Mouse (Mus musculus): ENCODE results near the gene Sbpl. TPM values are rescaled to one million over a fixed set of nuclear protein-coding genes. Genes with fewer than 3 reads are reported as not detected.

Gene Sbpl
- not detected in 2 replicates for polyA plus RNA-seq (2012; rRNA removed)
- polyA plus RNA-seq (2014; fragmentation: Nextera tagmentation; extraction: Ambion mirVana): not detected in 2 replicates

DNA sequence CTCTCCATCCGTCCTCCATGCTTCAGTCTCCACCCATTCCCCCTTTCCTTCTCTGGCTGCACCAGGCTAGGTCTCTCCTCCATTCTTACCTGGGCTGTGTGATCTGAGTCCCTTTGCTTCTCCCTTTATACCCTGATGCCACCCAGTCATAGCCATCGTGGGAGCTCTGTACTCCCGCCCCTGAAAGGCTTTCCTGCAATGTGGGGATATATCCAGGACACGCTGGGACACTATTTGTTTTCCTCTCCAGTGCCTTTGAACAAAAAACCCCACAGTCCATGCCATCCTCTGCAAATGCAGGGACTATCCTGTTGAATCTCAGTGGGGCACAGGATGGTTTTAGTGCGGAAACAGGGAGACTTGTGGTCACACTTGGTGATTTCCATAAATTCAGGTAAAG lies at the start of gene Sbpl:
Sbpl (minus strand) TSS at position 101 of the 400 bp plus-strand sequence.
- ATAC-seq (ENCODE audit: insufficient read depth): no peak
- no peak within 1 kb of the TSS for H3K9ac ChIP-seq (replicated peaks)
- no peaks in the 10 kb centered on the region for H3K27me3 ChIP-seq (ENCODE audit: control insufficient read depth, insufficient read depth, low read length)
- 47% methylated on average over 5 of the region's 5 CpGs for WGBS (ENCODE audit: insufficient replicate concordance)
- no peak within 1 kb of the TSS for H3K4me2 ChIP-seq (ENCODE audit: low read depth)
- H3K9me3 ChIP-seq (ENCODE audit: control insufficient read depth, low read length): no peaks in the 10 kb centered on the region
- no peak within 1 kb of the TSS for H3K4me3 ChIP-seq (ENCODE audit: insufficient read depth in 1 of 2, low read depth in 2 of 2, low read length in 2 of 2)
- no peaks in the 10 kb centered on the region for H3K36me3 ChIP-seq (replicated peaks; ENCODE audit: control insufficient read depth, insufficient read depth, low read depth)
- no peaks in the 10 kb centered on the region for H3K4me1 ChIP-seq (replicated peaks; ENCODE audit: control insufficient read depth in 2 of 2, insufficient read depth in 2 of 2, low read length in 1 of 2)
- no peak for DNase-seq (ENCODE audit: low read depth in 3 of 3, low spot score in 3 of 3)
- no peak within 1 kb of the TSS for H3K27ac ChIP-seq
- TF ChIP-seq CTCF (IDR thresholded peaks at IDR 0.05; ENCODE audit: low read depth) (no peak), EP300 (IDR thresholded peaks at IDR 0.05; ENCODE audit: low read depth) (no peak)

GRCm38 (mm10) chr17:24004071-24004665 lies 49.1 kb upstream of the Sbpl start:
- Histone ChIP-seq H3K27me3 (ENCODE audit: control insufficient read depth, insufficient read depth, low read length) (no peaks in the 10 kb centered on the region), H3K36me3 (replicated peaks; ENCODE audit: control insufficient read depth, insufficient read depth, low read depth) (no peaks in the 10 kb centered on the region), H3K9ac (replicated peaks) (no peak overlapping the region), H3K4me1 (replicated peaks; ENCODE audit: control insufficient read depth in 2 of 2, insufficient read depth in 2 of 2, low read length in 1 of 2) (no peaks in the 10 kb centered on the region), H3K9me3 (ENCODE audit: control insufficient read depth, low read length) (no peaks in the 10 kb centered on the region), H3K4me3 (ENCODE audit: insufficient read depth in 1 of 2, low read depth in 2 of 2, low read length in 2 of 2) (no peak overlapping the region), H3K4me2 (ENCODE audit: low read depth) (no peak overlapping the region), H3K27ac (no peak overlapping the region)
- no peak for ATAC-seq (ENCODE audit: insufficient read depth)
- no peak for DNase-seq (ENCODE audit: low read depth in 3 of 3, low spot score in 3 of 3)
- TF ChIP-seq CTCF (IDR thresholded peaks at IDR 0.05; ENCODE audit: low read depth): no peak
- TF ChIP-seq EP300 (IDR thresholded peaks at IDR 0.05; ENCODE audit: low read depth): no peak
- WGBS (ENCODE audit: insufficient replicate concordance): 74% methylated on average over 14 of the region's 14 CpGs

GRCm38 (mm10) chr17:24000404-24000803 lies 45.3 kb upstream of the Sbpl start:
- Histone ChIP-seq H3K4me3 (ENCODE audit: insufficient read depth in 1 of 2, low read depth in 2 of 2, low read length in 2 of 2) (no peak overlapping the region), H3K27me3 (ENCODE audit: control insufficient read depth, insufficient read depth, low read length) (no peaks in the 10 kb centered on the region), H3K4me1 (replicated peaks; ENCODE audit: control insufficient read depth in 2 of 2, insufficient read depth in 2 of 2, low read length in 1 of 2) (no peaks in the 10 kb centered on the region), H3K36me3 (replicated peaks; ENCODE audit: control insufficient read depth, insufficient read depth, low read depth) (no peaks in the 10 kb centered on the region), H3K27ac (no peak overlapping the region), H3K9ac (replicated peaks) (no peak overlapping the region), H3K9me3 (ENCODE audit: control insufficient read depth, low read length) (no peaks in the 10 kb centered on the region), H3K4me2 (ENCODE audit: low read depth) (no peak overlapping the region)
- no peak for DNase-seq (ENCODE audit: low read depth in 3 of 3, low spot score in 3 of 3)
- ATAC-seq (ENCODE audit: insufficient read depth): no peak
- 28% methylated on average over 5 of the region's 5 CpGs for WGBS (ENCODE audit: insufficient replicate concordance)
- TF ChIP-seq CTCF (IDR thresholded peaks at IDR 0.05; ENCODE audit: low read depth) (no peak), EP300 (IDR thresholded peaks at IDR 0.05; ENCODE audit: low read depth) (no peak)

DNA sequence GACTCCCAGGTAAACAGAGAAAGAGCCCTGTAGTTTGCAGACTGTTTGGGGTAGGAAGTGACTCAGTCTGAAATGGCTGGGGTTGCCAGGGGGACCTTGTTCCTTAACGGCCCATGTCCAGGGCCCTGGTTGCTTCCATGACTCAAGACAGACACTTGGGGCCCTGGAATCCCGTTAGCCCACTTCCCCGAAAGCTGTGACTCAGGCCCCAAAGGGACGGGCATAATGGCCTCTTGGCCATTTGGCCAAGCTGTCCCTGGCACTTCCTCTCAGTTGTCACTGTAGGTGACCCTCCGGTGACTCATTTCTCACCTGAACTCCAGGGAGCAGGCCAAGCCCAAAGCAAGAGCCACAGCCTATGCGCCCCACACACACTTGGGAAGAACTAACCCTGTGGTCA lies 43.3 kb upstream of the Sbpl start:
- Histone ChIP-seq H3K27me3 (ENCODE audit: control insufficient read depth, insufficient read depth, low read length) (no peaks in the 10 kb centered on the region), H3K36me3 (replicated peaks; ENCODE audit: control insufficient read depth, insufficient read depth, low read depth) (no peaks in the 10 kb centered on the region), H3K27ac (no peak overlapping the region), H3K9ac (replicated peaks) (no peak overlapping the region), H3K4me3 (ENCODE audit: insufficient read depth in 1 of 2, low read depth in 2 of 2, low read length in 2 of 2) (no peak overlapping the region), H3K9me3 (ENCODE audit: control insufficient read depth, low read length) (no peaks in the 10 kb centered on the region), H3K4me1 (replicated peaks; ENCODE audit: control insufficient read depth in 2 of 2, insufficient read depth in 2 of 2, low read length in 1 of 2) (no peaks in the 10 kb centered on the region), H3K4me2 (ENCODE audit: low read depth) (no peak overlapping the region)
- TF ChIP-seq EP300 (IDR thresholded peaks at IDR 0.05; ENCODE audit: low read depth): no peak
- no peak for TF ChIP-seq CTCF (IDR thresholded peaks at IDR 0.05; ENCODE audit: low read depth)
- DNase-seq (ENCODE audit: low read depth in 3 of 3, low spot score in 3 of 3) (no peak), ATAC-seq (ENCODE audit: insufficient read depth) (no peak)
- 36% methylated on average over 6 of the region's 6 CpGs for WGBS (ENCODE audit: insufficient replicate concordance)

- H3K4me3 ChIP-seq (ENCODE audit: insufficient read depth in 1 of 2, low read depth in 2 of 2, low read length in 2 of 2): no peak within 1 kb of the TSS
- H3K9me3 ChIP-seq (ENCODE audit: control insufficient read depth, low read length): no peaks in the 10 kb centered on the region
- H3K27ac ChIP-seq: no peak within 1 kb of the TSS
- 0 out of 4 replicates have a peak, but pooled peaks cover 0 to 2% of the 10 kb centered on the region in 2 experiments for H3K4me1 ChIP-seq (replicated peaks; ENCODE audit: control insufficient read depth in 2 of 2, insufficient read depth in 2 of 2, low read length in 1 of 2)
- no peaks in the 10 kb centered on the region for H3K27me3 ChIP-seq (ENCODE audit: control insufficient read depth, insufficient read depth, low read length)
- H3K36me3 ChIP-seq (replicated peaks; ENCODE audit: control insufficient read depth, insufficient read depth, low read depth): no peaks in the 10 kb centered on the region
- DNase-seq (ENCODE audit: low read depth in 3 of 3, low spot score in 3 of 3) (no peak), ATAC-seq (ENCODE audit: insufficient read depth) (no peak)
- no peak within 1 kb of the TSS for H3K4me2 ChIP-seq (ENCODE audit: low read depth)
- H3K9ac ChIP-seq (replicated peaks): no peak within 1 kb of the TSS
- WGBS (ENCODE audit: insufficient replicate concordance): 45% methylated on average over 2 of the region's 2 CpGs
- TF ChIP-seq EP300 (IDR thresholded peaks at IDR 0.05; ENCODE audit: low read depth) (no peak), CTCF (IDR thresholded peaks at IDR 0.05; ENCODE audit: low read depth) (no peak)
Observed at GRCm38 (mm10) chr17:23997901-23998300, 42.8 kb upstream of the Sbpl start, which contains the start of gene Prss22. TSS of gene Prss22 (minus strand) at chr17:23998100.

Measured in liver, embryonic 14.5 days (tissue).